Mouse (Mus musculus) common myeloid progenitor, adult 5-6 weeks (primary cell): Measurements from ENCODE around the gene Wdr83os. TPM values are rescaled to one million over a fixed set of nuclear protein-coding genes. Genes with fewer than 3 reads are reported as not detected.
"Not testable (repeated sequence)": the region's sequence is repeated elsewhere in the genome, so short reads cannot be mapped to it uniquely, and the experiment has no call there.

Experiments
- ATAC-seq: replicated peaks from 2 replicates; pipeline ENCODE4 v1.8.0; 2016; ENCODE audit warnings: low read depth, mild to moderate bottlenecking, moderate TSS enrichment, inconsistent platforms; ENCODE audit not compliant: poor library complexity, severe bottlenecking
- total RNA-seq: library from RNA; stranded (forward); fragments of 200-1000, 187-1606 nt; gene quantifications from 2 replicates; pipeline ENCODE4 v1.2.3, GENCODE M21; 2017

Gene Wdr83os
- total RNA-seq, 1 experiment from 2014 or later, result 52.3 TPM

DNA sequence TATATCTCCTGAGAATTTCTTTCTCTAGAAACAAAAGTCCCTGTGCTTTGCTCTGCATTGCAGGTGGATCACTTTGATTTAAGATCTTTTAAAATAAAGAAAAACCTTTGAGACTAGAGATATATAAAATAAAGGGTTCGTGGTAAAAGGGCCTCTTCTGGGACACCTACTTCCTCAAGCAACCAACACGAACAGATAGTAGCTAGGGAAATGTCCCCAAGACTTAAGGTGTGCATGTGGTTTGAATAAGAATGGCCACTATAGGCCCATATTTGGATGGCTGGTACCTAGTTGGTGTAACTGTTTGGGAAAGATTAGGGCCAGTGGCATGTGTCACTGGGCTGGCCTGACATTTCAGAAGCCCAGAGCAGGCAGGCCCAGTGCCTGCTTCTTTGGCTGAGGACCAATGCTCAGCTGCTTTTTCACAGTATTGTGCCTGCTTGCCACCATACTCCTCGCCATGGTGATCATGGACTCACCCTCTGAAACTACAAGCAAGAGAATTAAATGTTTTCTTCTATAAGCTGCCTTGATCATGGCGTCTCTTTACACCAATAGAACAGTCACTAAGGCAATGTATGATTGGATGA lies 19.6 kb downstream of the Wdr83os start:
- no peak for ATAC-seq

DNA sequence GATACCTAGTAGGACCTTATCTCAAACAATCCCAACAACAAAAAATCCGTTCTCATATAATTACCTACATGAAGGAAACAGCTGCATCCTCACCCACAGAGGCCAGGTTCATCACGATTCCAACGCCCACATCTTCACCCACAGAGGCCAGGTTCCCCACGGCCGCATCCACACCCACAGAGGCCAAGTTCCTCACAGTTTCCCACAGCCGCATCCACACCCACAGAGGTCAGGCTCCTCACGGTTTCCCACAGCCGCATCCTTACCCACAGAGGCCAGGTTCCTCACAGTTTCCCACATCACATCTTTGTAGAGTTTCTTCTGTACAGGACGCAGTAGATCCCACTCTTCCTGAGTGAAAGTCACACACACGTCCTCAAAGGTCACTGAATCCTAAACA lies 32.7 kb downstream of the Wdr83os start:
- no peak for ATAC-seq

DNA sequence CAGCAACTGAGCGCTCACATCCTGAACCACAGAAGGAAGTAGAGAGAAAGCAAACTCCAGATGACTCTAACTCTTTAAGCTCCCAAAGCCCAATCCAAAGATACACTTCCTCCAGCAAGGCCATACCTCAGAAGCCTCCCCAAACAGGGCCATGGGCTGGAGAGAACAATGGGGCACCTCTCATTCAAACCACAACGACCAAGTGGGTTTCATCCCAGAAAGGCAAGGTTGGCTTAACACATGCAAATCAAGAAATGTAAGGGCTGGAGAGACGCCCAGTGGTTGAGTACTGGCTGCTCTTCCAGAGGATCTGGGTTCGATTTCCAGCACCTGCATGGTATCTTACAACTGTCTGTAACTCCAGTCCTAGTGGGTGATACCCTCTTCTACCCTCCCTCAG lies 35.0 kb downstream of the Wdr83os start:
- ATAC-seq, result no peak

DNA sequence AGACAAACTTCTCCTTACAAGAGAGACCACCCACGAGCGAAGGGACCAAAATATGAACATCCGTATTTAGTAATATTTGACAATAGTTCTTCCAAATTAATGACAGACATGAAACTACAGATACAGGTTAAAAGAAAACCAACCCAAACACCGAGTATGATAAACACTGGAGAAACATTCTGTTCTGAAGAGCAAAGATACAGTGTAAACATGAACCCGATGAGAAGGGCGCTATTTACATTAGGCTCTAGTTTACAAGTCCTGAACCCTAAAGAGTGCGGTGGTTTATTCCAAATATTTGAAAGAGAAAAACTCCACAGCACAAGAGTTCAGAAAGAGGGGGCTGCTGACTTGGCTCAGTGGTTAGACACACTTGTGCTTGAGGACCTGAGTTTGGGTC lies 36.4 kb downstream of the Wdr83os start:
- no peak for ATAC-seq

DNA sequence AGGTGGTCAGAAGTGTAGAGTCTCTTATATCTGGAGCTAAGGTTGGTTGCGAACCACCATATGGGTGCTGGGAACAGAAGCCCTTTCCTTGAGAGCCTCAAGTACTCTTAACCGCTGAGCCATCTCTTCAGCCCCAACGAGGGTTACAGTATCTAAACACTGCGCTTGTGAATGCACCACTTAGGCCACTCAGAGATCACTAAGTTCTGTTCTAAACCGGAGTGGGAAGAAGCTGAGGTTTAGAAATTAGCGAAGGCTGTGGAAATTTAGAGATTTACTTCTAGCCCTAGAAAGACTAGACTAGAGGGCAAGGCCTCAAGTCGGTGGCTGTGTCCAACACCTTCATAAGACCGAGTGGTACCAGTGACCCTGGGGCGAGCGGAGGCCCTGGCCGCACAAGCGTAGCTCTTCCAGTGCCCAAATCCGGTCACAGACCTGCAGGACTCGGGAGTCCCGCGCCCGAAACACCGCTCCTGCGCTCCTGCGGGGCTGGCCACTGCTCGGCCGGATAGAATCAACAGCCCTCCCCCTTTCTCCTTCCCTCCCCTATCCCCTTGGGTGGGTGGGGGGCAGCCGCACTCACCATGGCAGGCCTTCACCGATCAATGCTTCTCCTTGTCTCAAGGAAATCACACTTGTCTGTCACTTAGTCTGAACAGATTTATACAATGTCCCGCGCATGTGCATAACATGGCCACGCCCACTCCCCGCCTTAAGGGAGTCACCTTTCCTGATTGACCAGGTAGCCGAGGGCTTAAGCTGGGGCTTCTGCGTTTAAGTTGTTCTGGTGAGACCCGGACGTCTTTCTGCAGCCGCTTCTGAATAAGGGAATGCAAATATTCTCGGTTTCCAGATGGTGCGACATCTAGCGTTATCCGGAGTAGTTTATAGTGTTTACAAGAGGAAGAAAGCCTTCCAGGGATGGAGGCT lies 38.8 kb downstream of the Wdr83os start:
- ATAC-seq, result 0 out of 2 replicates have a peak, but pooled peaks have one; percentile 29

DNA sequence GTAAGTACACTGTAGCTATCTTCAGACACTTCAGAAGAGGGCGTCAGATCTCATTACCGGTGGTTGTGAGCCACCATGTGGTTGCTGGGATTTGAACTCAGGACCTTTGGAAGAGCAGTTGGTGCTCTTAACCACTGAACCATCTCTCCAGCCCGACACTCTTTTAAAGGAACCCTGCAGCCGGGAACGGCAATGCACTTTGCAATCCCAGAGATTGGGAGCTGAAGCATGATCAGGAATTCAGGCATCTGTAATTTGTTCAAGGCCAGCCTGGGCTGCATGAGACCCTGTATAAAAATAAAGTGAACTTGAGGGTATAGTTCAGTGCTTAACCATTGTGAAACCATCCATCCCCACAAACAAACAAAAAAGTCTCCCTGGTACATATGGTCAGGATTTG lies 39.7 kb downstream of the Wdr83os start:
- ATAC-seq, result not testable (repeated sequence)

DNA sequence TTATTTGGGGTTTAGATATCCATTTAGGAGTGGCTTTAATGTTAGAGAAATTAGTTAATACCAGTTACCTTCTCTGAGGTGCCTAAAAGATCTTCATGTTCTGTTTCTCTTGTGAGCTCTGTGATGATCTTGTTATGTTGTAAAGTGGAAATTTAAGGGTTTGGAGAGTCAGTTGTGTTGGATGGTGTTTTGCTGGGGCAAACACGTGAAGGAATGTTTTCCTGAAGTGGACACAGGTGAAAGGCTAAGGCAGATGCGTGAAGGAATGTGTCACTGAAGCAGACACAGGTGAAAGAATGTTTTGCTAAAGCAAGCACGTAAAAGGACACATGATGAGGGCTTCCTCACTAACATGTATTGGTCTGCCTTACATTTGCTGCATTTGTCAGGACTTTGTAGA lies 42.5 kb downstream of the Wdr83os start, which contains the start of gene Zfp791:
Gene Zfp791 (minus strand): TSS at position 101 of the 400 bp plus-strand sequence.
- no peak for ATAC-seq

DNA sequence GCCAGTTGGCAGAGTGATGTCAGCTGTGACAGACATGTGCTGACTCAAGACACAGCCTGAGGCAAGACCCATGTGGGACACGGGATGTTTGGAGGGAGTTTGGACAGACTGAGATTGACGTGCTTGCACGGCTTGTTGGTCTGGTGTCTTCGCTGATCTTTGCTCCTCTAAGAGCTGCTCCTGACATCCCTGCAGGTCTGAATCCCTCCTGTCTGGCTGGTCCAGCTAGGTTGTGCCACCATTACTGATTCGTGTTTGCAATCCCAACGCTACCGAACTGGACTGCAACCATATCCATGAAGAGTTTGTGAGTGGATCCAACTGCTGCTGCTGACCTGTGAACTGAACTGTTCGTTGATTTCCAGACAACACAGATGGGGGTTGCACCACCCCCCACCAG lies 43.2 kb downstream of the Wdr83os start:
- no peak for ATAC-seq

Other genes starting within 250 kb of the Wdr83os start
- gene Gadd45gip1, start 249.2 kb upstream of the Wdr83os start, total RNA-seq, result 56.5 and 63.7 TPM in 2 replicates
- 30.0 and 45.4 TPM in 2 replicates for gene Rad23a, start 240.1 kb upstream of the Wdr83os start, total RNA-seq
- 1,972 and 2,060 TPM in 2 replicates for gene Calr, start 233.8 kb upstream of the Wdr83os start, total RNA-seq
- gene Farsa, start 223.8 kb upstream of the Wdr83os start, total RNA-seq, result 130 and 162 TPM in 2 replicates
- gene Syce2, start 208.6 kb upstream of the Wdr83os start, total RNA-seq, result 138 and 142 TPM in 2 replicates
- 16.4 and 25.2 TPM in 2 replicates for gene Gcdh, start 186.8 kb upstream of the Wdr83os start, total RNA-seq
- 71.2 and 79.8 TPM in 2 replicates for gene Klf1, start 178.8 kb upstream of the Wdr83os start, total RNA-seq
- gene Dnase2a, start 172.2 kb upstream of the Wdr83os start, total RNA-seq, result 41.0 and 47.0 TPM in 2 replicates
- not detected in 2 replicates for gene Mast1, start 143.4 kb upstream of the Wdr83os start, total RNA-seq
- gene Rtbdn, start 133.7 kb upstream of the Wdr83os start, total RNA-seq, result not detected in 2 replicates
- gene Gm49661, start 111.3 kb upstream of the Wdr83os start, total RNA-seq, result not detected in 2 replicates
- gene Prdx2, start 111.2 kb upstream of the Wdr83os start, total RNA-seq, result 631 and 634 TPM in 2 replicates
- 95.8 and 148 TPM in 2 replicates for gene Rnaseh2a, start 111.0 kb upstream of the Wdr83os start, total RNA-seq
- gene Junb, start 102.0 kb upstream of the Wdr83os start, total RNA-seq, result 82.2 and 102 TPM in 2 replicates
- 9.2 and 13.5 TPM in 2 replicates for gene Hook2, start 90.1 kb upstream of the Wdr83os start, total RNA-seq
- not detected in 2 replicates for gene Best2, start 66.2 kb upstream of the Wdr83os start, total RNA-seq
- gene Asna1, start 55.5 kb upstream of the Wdr83os start, total RNA-seq, result 52.3 and 52.6 TPM in 2 replicates
- 202 and 410 TPM in 2 replicates for gene Trir, start 53.9 kb upstream of the Wdr83os start, total RNA-seq
- 15.5 and 23.2 TPM in 2 replicates for gene Tnpo2, start 43.8 kb upstream of the Wdr83os start, total RNA-seq
- 3.9 and 8.4 TPM in 2 replicates for gene Fbxw9, start 20.7 kb upstream of the Wdr83os start, total RNA-seq
- not detected in 2 replicates for gene Gm5741, start 12.8 kb upstream of the Wdr83os start, total RNA-seq
- gene Dhps, start 9.0 kb upstream of the Wdr83os start, total RNA-seq, result 29.8 and 34.1 TPM in 2 replicates
- 25.7 and 26.7 TPM in 2 replicates for gene Wdr83, start 566 bp downstream of the Wdr83os start, total RNA-seq
- 39.6 and 42.0 TPM in 2 replicates for gene Man2b1, start 2.5 kb downstream of the Wdr83os start, total RNA-seq
- gene Zfp791, start 42.4 kb downstream of the Wdr83os start, total RNA-seq, result not detected in 2 replicates
- not detected in 2 replicates for gene Cks1brt, start 71.2 kb downstream of the Wdr83os start, total RNA-seq
- gene Olfr371, start 145.2 kb downstream of the Wdr83os start, total RNA-seq, result not detected in 2 replicates
- gene Orc6, start 218.9 kb downstream of the Wdr83os start, total RNA-seq, result 106 and 117 TPM in 2 replicates
- gene Vps35, start 219.1 kb downstream of the Wdr83os start, total RNA-seq, result 137 and 140 TPM in 2 replicates